Mouse (Mus musculus): ENCODE results near the gene Tbxa2r.

- TF ChIP-seq POLR2A (IDR thresholded peaks at IDR 0.05; ENCODE audit: extremely low read depth, insufficient read depth, low read length): no peak
- no peak for TF ChIP-seq CTCF (IDR thresholded peaks at IDR 0.05; ENCODE audit: low read depth, low read length)
Measured at GRCm38 (mm10) chr10:81334324-81334723, 5.8 kb downstream of the Tbxa2r start.
